Mouse (Mus musculus) cerebellum, adult 18-20 months (tissue): ENCODE results near the gene Olfr338.
"Not testable (repeated sequence)": the region's sequence is repeated elsewhere in the genome, so short reads cannot be mapped to it uniquely, and the experiment has no call there.

Experiments
- DNase-seq, 2 experiments: peaks; one replicate each; pipeline ENCODE4 v3.0.0; 2021

Olfr338 gene

GRCm38 (mm10) chr2:36373219-36373618 lies at the start of gene Olfr338:
Gene Olfr338 (plus strand): TSS chr2:36373519.
- DNase-seq, result no peak

DNA sequence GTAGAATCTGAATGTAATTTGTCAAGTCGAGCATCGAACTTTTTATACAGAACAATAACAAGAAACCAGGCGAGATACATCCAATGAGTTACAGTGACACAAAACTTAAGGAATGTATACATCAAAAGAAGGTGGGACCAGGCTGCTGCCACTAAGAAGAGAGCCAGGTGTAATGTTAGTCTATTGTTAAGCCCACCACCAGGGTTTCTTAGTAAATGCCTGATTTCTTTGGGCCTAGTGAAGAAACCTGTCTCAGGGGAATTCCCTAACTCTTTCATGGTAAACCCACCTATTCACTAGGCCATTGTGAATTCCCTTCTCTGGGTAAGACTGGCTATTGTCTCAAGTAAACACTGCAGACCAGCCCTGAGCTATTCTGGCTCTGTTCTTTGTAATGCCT lies 41.9 kb downstream of the Olfr338 start:
- DNase-seq, result not testable (repeated sequence)

- DNase-seq, result not testable (repeated sequence)
These were observed 42.3 kb downstream of the Olfr338 start for GRCm38 (mm10) chr2:36415591-36415990.

GRCm38 (mm10) chr2:36418647-36419046 lies 45.3 kb downstream of the Olfr338 start, which contains the start of gene Olfr339:
Gene Olfr339 (plus strand): TSS chr2:36418947.
- DNase-seq, result no peak
